Mouse (Mus musculus): ENCODE results near the gene Iqcf1.
A peak's percentile ranks its signal among the peaks of the same experiment; 100 is the strongest.
"Not testable (repeated sequence)": the region's sequence is repeated elsewhere in the genome, so short reads cannot be mapped to it uniquely, and the experiment has no call there.

The Iqcf1 gene

DNA sequence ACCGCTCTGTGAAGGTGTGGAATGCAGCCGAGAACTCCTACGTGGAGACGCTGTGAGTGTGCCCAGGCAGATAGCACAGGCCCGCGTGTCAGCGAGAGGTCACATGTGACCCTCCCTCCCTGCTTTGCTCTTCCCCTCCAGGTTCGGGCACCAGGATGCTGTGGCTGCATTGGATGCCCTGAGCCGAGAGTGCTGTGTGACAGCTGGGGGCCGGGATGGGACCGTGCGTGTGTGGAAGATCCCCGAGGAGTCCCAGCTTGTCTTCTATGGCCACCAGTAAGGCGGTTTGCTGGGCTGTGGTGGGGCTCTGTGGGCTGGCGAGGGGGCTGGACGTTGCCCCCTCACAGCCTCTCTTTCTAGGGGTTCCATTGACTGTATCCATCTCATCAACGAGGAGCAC, 16.2 kb upstream of the Iqcf1 start:
- no peak for DNase-seq (ENCODE audit: low read depth)

DNA sequence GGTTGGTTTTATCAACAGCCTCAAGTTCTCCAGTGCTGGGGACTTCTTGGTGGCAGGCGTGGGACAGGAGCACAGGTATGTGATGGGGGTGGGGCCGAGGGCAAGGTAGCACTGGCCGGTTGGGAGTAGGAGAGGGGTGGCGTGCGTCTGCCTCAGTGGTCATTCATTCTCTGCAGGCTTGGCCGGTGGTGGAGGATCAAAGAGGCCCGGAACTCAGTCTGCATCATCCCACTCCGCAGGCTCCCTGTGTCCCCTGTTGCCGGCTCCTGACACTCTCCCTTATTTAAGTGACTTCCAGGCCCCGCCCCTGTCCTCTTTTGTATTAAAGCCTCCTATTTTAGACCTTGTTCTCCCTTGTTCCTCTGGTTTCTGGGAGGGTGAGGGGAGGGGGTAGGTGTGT, 14.7 kb upstream of the Iqcf1 start:
- no peak for DNase-seq (ENCODE audit: low read depth)

DNA sequence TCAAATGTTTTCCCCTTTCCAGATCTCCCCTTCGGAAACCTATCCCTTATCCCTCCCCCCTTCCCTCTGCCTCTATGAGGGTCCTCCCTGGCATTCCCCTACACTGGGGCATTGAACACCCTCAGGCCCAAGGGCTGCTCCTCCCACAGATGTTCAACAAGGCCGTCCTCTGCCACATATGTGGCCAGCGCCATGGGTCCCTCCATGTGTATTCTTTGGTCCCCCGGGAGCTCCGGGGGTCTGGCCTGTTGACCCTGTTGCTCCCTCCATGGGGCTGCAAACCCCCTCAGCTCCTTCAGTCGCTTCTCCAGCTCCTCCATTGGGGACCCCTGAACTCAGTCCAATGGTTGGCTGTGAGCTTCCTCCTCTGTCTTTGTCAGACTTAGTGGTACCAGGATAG, 12.2 kb upstream of the Iqcf1 start:
- not testable (repeated sequence) for DNase-seq (ENCODE audit: low read depth)

DNA sequence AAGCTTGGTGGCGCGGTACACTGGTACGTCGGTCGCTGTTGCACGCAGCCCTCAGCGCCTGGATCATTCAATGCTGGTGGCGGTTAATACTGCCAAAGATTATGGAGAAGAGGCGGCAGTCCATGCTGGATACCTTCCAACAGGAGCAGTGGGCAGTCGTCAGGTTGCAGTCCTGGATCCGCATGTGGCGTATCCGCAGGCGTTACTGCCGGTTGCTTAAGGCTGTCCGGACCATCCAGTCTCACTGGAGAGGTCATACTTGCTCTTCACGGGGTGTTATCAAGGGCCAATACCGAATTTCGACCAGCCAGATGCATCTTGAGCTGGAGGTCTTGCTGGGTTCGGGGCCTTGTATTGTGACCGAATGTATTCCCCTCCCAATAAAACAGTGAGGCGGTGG, 2.1 kb downstream of the Iqcf1 start:
- no peak for DNase-seq (ENCODE audit: low read depth)

DNA sequence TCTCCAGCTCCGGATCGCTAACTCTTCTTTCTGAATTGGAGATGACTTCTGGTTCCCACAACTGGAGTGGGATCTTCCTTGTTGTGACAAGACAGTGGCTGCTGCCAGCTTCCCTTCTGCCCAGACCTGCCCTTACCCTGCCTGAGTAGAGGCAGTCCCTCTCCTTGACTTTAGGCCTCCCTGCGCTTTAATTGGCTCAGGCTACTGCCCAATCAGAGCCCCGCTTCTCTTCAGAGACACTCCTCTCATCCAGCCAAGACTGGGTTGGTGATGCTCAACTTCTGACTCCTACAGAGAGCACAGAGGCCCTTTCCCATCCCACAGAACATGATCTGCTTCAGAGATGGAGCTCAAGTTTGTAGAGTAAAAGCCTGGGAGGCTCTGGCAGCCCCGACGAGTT, 4.5 kb downstream of the Iqcf1 start:
- DNase-seq (ENCODE audit: low read depth) = no peak

DNA sequence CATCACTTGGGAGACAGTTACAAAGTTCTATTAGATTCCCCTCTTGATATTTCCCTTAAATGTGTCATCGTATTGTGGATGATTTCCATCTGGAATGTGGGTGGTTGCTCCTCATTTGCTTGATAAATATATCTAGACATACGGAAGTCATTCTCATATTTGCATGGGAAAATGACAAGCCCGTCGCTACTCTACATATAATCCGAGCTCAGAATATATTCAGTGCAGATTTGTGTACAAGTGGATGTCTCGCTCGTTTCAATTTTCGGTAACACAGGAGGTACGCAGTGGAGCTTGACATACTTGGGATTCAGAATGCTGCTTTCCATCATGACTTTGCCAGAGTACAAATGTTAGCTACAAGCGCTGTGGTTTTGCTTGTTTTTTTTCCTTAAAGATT, 9.6 kb downstream of the Iqcf1 start:
- no peak for DNase-seq (ENCODE audit: low read depth)

DNA sequence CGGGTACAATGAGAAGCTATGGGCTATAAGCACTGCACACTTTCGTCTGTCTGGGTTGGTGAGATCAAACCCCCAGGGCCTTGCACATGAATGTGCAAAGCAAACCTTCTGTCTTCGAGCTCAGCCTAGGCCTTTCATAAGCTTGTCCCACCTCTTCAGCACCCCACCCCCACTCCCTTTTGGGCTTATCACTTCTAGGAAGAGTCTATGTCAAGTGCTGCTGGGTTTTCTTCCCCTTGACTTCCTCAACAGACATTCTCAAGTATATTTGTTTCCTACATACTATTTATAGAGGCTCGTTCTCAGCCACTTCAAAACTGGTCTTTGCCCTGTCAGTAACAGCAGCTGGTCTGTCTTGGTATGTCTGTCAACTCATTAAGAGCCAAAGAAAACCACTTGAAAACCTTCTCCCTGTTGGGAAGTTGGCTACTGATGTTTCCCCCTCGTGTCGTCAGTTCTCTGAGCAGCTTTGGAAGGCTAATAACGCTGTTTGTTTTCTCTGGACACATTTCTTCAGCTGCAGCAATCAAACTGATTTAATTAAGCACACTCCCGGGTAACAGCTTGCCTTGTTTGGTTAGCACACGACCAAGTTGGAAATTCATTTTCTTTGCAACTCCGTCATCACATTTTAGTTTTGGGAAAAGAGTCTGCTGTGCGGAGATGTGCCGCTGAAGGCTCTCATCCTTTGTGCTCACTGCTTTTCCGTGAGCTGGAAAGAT, 13.1 kb downstream of the Iqcf1 start:
- no peak for DNase-seq (ENCODE audit: low read depth)

DNA sequence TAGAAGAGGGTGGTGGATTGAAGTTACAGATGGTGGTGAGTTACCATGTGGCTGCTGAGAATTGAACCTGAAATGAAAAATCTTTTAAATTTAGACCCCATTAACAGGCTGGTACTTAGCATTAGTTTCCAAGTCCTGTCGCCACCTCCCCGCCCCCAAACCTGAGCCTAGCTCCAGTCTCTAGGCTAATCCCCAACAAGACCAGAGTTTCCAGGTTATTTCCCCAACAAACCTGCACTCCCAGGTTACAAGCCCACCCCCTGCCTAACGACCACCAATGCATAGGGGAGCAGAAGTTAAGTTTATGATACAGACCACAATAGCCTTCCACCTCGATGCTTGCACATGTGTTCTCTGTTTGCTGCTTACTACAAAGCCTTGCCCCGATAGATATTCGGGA, 13.8 kb downstream of the Iqcf1 start:
- no peak for DNase-seq (ENCODE audit: low read depth)

DNA sequence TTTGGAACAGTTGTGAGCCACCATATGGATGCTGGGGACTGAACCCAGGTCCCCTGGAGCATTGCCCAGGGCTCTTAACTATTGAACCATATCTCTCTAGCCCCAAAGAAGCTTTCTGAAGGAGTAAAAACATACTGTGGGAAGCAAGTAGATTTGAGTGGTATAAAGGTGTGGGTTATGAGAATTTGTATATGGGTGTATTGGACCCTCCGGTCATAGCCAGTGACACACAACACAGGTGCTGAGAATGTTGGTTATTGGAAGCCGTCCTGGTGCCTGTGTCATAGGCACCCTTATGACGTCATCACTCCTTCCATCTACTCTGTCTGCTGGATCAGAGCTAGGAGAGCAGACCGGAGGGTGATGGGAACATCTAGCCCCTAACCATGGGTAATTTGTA, 14.5 kb downstream of the Iqcf1 start, which contains the start of gene Iqcf5:
Iqcf5 (plus strand) TSS at position 301 of the 400 bp plus-strand sequence.
- DNase-seq (ENCODE audit: low read depth) = no peak

DNA sequence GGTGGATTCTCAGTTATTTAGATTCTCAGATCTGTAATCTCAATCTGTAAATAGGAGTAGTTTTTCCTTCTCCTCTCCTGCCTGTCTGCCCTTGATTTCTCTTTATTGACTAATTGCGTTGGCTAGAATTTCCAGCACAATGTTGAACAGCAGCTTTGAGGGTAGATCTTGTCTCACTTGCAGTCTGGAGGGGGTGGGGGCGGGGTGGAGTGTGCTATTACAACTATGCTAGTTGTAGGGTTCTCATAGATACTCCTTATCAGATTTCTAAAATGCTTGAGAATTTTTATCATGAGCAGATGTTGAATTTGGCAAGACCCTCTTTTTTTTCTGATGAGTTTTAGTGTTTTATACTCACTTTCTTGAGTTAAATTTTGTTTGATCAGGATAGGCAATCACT, 19.7 kb downstream of the Iqcf1 start:
- no peak for DNase-seq (ENCODE audit: low read depth)

DNA sequence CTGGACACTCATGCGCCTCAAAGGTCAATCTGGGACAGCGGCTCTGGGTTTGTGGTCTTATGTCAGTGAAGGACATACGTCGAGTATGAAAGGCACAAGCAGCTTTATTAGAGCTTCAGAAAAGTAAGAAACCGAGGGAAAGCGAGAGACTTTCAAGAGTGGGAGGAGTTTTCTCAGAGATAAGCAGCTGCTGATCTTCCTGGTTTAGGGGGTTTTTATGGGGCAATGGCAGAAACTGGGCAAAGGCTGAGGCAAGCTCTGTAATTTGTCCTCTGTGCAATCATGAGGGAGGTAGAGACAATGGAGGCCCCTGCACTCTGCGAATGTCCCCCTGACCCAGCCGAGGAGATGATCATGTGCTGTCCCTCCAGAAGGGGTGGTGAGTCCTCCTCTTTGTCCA, 20.1 kb downstream of the Iqcf1 start:
- DNase-seq (ENCODE audit: low read depth) = no peak

DNA sequence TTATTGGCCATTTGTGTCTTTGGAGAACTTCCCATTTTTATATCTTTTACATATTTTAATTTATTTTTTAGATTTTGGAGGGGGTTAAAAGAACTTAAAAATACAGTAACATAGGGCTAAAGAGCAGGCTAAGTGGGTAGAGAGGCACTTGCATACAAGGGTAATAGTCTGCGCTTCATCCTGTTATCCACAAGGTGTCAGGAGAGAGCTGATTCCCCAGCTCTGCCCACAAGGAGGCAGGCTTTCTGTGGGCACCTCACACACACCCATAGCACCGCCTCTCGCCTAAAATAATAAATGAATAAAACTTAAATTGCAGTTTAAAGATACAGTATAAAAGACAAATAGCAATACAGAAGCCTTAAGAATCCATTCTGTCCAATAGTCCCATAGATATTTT, 32.1 kb downstream of the Iqcf1 start:
- peak; percentile 50 for DNase-seq (ENCODE audit: low read depth)

DNA sequence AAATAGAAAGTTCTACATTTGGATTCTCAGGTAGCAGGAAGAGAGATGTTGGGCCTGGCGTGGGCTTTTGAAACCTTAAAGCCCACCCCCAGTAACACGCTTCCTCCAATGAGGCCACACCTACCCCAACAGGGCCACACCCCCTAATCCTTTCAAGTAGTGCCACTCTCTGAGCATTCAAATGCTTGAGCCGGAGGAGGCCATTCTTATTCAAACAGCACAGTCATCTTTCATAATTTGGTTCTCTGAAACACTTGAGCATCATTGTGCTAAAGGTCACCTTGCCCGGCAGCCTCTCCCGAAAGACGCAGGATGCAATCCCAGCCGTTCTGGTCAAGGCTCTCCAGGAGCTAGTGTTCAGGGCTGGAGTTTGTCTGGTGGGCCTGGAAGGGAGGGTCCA, 34.5 kb downstream of the Iqcf1 start:
- no peak for DNase-seq (ENCODE audit: low read depth)

DNA sequence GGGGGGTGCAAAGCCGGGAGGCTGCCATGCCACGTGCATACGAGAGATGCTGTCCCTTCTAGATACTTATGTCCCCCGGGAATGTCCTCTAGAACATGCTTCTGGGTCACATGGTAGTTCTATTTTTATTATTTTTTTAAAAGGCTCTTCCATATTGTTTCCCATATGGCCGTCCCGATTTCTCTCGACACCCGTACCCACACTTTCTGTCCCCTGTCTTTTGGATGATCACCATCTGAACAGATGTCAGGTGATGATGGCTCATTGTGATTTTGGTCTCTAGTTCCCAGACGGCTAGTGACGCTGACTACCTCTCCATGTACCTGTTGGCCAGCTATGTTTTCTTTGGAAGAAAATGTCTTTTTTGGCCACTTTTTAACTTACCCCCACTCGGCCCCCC, 35.2 kb downstream of the Iqcf1 start:
- no peak for DNase-seq (ENCODE audit: low read depth)
